Mouse (Mus musculus): ENCODE measurements around the gene Ipcef1.

- no peak for TF ChIP-seq CTCF (IDR thresholded peaks at IDR 0.05)
- TF ChIP-seq EP300 (IDR thresholded peaks at IDR 0.05) = no peak
Observed at GRCm38 (mm10) chr10:7010543-7010942, 41.7 kb downstream of the Ipcef1 start.
